Mouse (Mus musculus) CH12.LX (cell line): ENCODE data around the gene Fbxo7. TPM values are rescaled to one million over a fixed set of nuclear protein-coding genes. Genes with fewer than 3 reads are reported as not detected.

Experiments
- DNase-seq: peaks from one replicate; pipeline ENCODE4 v3.0.0-alpha.2; 2013; ENCODE audit errors: extremely low read depth
- H3K27ac ChIP-seq: 2 replicates; pipeline ENCODE4 v1.5.1; 2012; ENCODE audit warnings: low read depth, mild to moderate bottlenecking, control low read depth, moderate library complexity; ENCODE audit not compliant: insufficient read depth
- H3K27me3 ChIP-seq: replicated peaks from 2 replicates; pipeline ENCODE3; 2012; ENCODE audit warnings: inconsistent platforms
- H3K36me3 ChIP-seq, 2 experiments: replicated peaks in 1 of 2; 2 replicates each; pipeline versions ENCODE3 to v1.6.1; 2012; ENCODE audit warnings: inconsistent platforms in 1 of 2, low read length in 1 of 2, mild to moderate bottlenecking in 1 of 2, mixed read lengths in 1 of 2, moderate library complexity in 1 of 2; ENCODE audit not compliant: control insufficient read depth in 1 of 2, insufficient read depth in 1 of 2
- H3K4me1 ChIP-seq, 2 experiments: 2 replicates each; pipeline ENCODE4 v1.6.1; 2012; ENCODE audit warnings: inconsistent platforms in 1 of 2, moderate library complexity in 1 of 2; ENCODE audit not compliant: insufficient read depth in 2 of 2, control insufficient read depth in 1 of 2
- H3K4me2 ChIP-seq: 2 replicates; pipeline ENCODE4 v1.6.1; 2012; ENCODE audit warnings: low read depth, mild to moderate bottlenecking, control low read depth; ENCODE audit not compliant: poor library complexity, insufficient read depth, severe bottlenecking
- H3K4me3 ChIP-seq, 3 experiments: fragments of 150-350 bp in 1 of 3; sonication (generic) in 1 of 3; replicated peaks in 1 of 3; 2 replicates each; pipeline versions ENCODE3 to v1.5.1; 2011 to 2012; ENCODE audit warnings: low read depth in 2 of 3, low read length in 2 of 3, mild to moderate bottlenecking in 2 of 3, moderate library complexity in 2 of 3, control low read depth in 1 of 3, improper control_type of control experiment in 1 of 3, inconsistent platforms in 1 of 3, mixed read lengths in 1 of 3; ENCODE audit not compliant: poor library complexity in 1 of 3
- H3K79me2 ChIP-seq: replicated peaks from 2 replicates; pipeline ENCODE4 v1.6.1; 2012; ENCODE audit warnings: mild to moderate bottlenecking, moderate library complexity; ENCODE audit not compliant: control insufficient read depth, poor library complexity, insufficient read depth, severe bottlenecking; ENCODE audit errors: extremely low read depth
- H3K9ac ChIP-seq: 2 replicates; pipeline ENCODE4 v1.6.1; 2012; ENCODE audit warnings: low read depth, mild to moderate bottlenecking, control low read depth, moderate library complexity; ENCODE audit not compliant: insufficient read depth
- H3K9me3 ChIP-seq: replicated peaks from 2 replicates; pipeline ENCODE3; 2012; ENCODE audit warnings: low read length, inconsistent platforms, mixed read lengths
- BHLHE40 ChIP-seq: IDR thresholded peaks from 2 replicates; pipeline ENCODE4 v1.6.1; 2011; ENCODE audit warnings: mild to moderate bottlenecking, low read depth, low read length, improper control_type of control experiment
- CHD2 ChIP-seq: IDR thresholded peaks from 2 replicates; pipeline ENCODE4 v1.6.1; 2011; ENCODE audit warnings: low read length, improper control_type of control experiment
- E2F4 ChIP-seq: IDR thresholded peaks from 2 replicates; pipeline ENCODE4 v1.6.1; 2011; ENCODE audit warnings: low read depth, low read length, improper control_type of control experiment; ENCODE audit not compliant: insufficient replicate concordance
- EP300 ChIP-seq: IDR thresholded peaks from 2 replicates; pipeline ENCODE4 v1.6.1; 2011; ENCODE audit warnings: low read length, improper control_type of control experiment
- ETS1 ChIP-seq: conservative IDR thresholded peaks from 2 replicates; pipeline ENCODE4 v1.6.1; 2012; ENCODE audit warnings: low read depth, mild to moderate bottlenecking, inconsistent platforms, low read length, improper control_type of control experiment, moderate library complexity
- GABPA ChIP-seq: IDR thresholded peaks from 2 replicates; pipeline ENCODE4 v1.6.1; 2012; ENCODE audit warnings: low read depth, low read length, improper control_type of control experiment, inconsistent platforms; ENCODE audit not compliant: insufficient replicate concordance
- HCFC1 ChIP-seq: IDR thresholded peaks from 2 replicates; pipeline ENCODE4 v1.6.1; 2012; ENCODE audit warnings: low read depth, mild to moderate bottlenecking, inconsistent platforms, low read length, improper control_type of control experiment
- IRF4 ChIP-seq: IDR thresholded peaks from 2 replicates; pipeline ENCODE4 v1.6.1; 2014; ENCODE audit warnings: low read depth, mild to moderate bottlenecking, inconsistent platforms, low read length, improper control_type of control experiment
- KAT2A ChIP-seq: IDR thresholded peaks from 2 replicates; pipeline ENCODE4 v1.6.1; 2012; ENCODE audit warnings: low read length, improper control_type of control experiment, inconsistent platforms; ENCODE audit not compliant: insufficient replicate concordance
- MAZ ChIP-seq: IDR thresholded peaks from 2 replicates; pipeline ENCODE4 v1.6.1; 2012; ENCODE audit warnings: low read depth, mild to moderate bottlenecking, inconsistent platforms, low read length, improper control_type of control experiment, moderate library complexity
- MXI1 ChIP-seq: IDR thresholded peaks from 2 replicates; pipeline ENCODE4 v1.6.1; 2011; ENCODE audit warnings: mild to moderate bottlenecking, low read depth, low read length, improper control_type of control experiment
- PAX5 ChIP-seq: IDR thresholded peaks from 2 replicates; pipeline ENCODE4 v1.6.1; 2012; ENCODE audit warnings: low read length, inconsistent platforms, mixed read lengths
- POLR2A ChIP-seq: IDR thresholded peaks from 2 replicates; pipeline ENCODE4 v1.6.1; 2011; ENCODE audit warnings: low read depth, mild to moderate bottlenecking, improper control_type of control experiment, low read length
- POLR2AphosphoS2 ChIP-seq: IDR thresholded peaks from 2 replicates; pipeline ENCODE4 v1.6.1; 2011; ENCODE audit warnings: low read depth, low read length, improper control_type of control experiment
- RAD21 ChIP-seq: IDR thresholded peaks from 2 replicates; pipeline ENCODE4 v1.6.1; 2011; ENCODE audit warnings: low read depth, mild to moderate bottlenecking, low read length, improper control_type of control experiment, moderate library complexity
- RCOR1 ChIP-seq: conservative IDR thresholded peaks from 2 replicates; pipeline ENCODE4 v1.6.1; 2012; ENCODE audit warnings: low read depth, mild to moderate bottlenecking, inconsistent platforms, low read length, improper control_type of control experiment
- SMC3 ChIP-seq: IDR thresholded peaks from 2 replicates; pipeline ENCODE4 v1.6.1; 2011; ENCODE audit warnings: low read depth, low read length, improper control_type of control experiment
- USF2 ChIP-seq: conservative IDR thresholded peaks from 2 replicates; pipeline ENCODE4 v1.6.1; 2011; ENCODE audit warnings: low read depth, low read length, improper control_type of control experiment
- ZKSCAN1 ChIP-seq: IDR thresholded peaks from 2 replicates; pipeline ENCODE4 v1.6.1; 2012; ENCODE audit warnings: low read depth, inconsistent platforms, low read length, improper control_type of control experiment, borderline replicate concordance
- ZNF384 ChIP-seq: IDR thresholded peaks from 2 replicates; pipeline ENCODE4 v1.6.1; 2012; ENCODE audit warnings: low read depth, low read length, improper control_type of control experiment, inconsistent platforms
- dilution Hi-C: fragments of 300-500 bp; cut with MboI; formaldehyde crosslinking; loops from 2 replicates; pipeline ENCODE4 v1.14.3; 2020; ENCODE audit warnings: low sequenced_read_pairs; ENCODE audit not compliant: extremely low pct_unique_long_range_greater_than_20kb, extremely low pct_ligation_motif_present
- in situ Hi-C: fragments of 300-500 bp; cut with MboI; formaldehyde crosslinking; loops from 3 replicates; pipeline ENCODE4 v1.14.3; 2019; ENCODE audit warnings: low sequenced_read_pairs, low pct_ligation_motif_present, low pct_unique_long_range_greater_than_20kb, mixed read lengths
- polyA plus RNA-seq: library from polyadenylated mRNA; unstranded; fragments of >175 nt; gene quantifications from 2 replicates; pipeline ENCODE4 v1.2.1, GENCODE M21; 2012; ENCODE audit warnings: low read depth; ENCODE audit not compliant: insufficient read length
- total RNA-seq, 2 experiments: library from RNA; depleted of rRNA; stranded (reverse); fragments of 300-350 nt in 1 of 2; fragments of >200 nt in 1 of 2; gene quantifications; 2 replicates each; pipeline ENCODE4 v1.2.3; 2012 to 2014

The Fbxo7 gene
- total and polyA plus RNA-seq, 3 experiments = 13.1 to 18.7 (median 18.3) TPM

DNA sequence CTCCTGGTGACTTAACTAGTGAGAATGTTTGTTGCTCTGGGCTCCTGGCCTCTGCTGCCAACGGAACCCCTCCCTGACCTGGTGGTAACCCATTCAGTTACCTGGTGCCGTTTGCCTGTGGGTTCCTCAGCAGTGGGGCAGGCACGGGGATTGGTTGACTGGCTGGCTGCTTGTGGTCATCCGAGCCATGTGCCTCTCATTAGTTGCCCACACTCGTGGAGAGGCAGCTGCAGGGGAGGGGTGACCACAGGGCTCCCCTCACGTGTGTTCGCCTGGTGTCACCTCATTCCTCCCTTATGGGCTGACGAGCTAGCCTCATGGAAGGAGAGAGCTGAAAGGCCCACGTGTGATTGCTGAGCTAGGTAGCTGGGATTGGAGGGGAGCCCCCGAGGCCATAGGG, 46.1 kb downstream of the Fbxo7 start:
- no peak for TF ChIP-seq POLR2AphosphoS2
- TF ChIP-seq RAD21 = no peak
- TF ChIP-seq IRF4 = no peak
- no peak for TF ChIP-seq HCFC1
- no peak for TF ChIP-seq CHD2
- no peak for TF ChIP-seq ZNF384
- TF ChIP-seq USF2 = no peak
- TF ChIP-seq MAZ = no peak
- no peak for TF ChIP-seq GABPA
- TF ChIP-seq MXI1 = no peak
- TF ChIP-seq PAX5 = no peak
- no peak for TF ChIP-seq SMC3
- no peaks in the 10 kb centered on the region for H3K79me2 ChIP-seq
- no peaks in the 10 kb centered on the region for H3K4me1 ChIP-seq
- H3K9me3 ChIP-seq = no peaks in the 10 kb centered on the region
- H3K9ac ChIP-seq = no peak overlapping the region
- H3K4me3 ChIP-seq = no peak overlapping the region
- in situ Hi-C loops = no loop called here
- no peak overlapping the region for H3K4me2 ChIP-seq
- DNase-seq = no peak
- dilution Hi-C loops = no loop called here
- H3K36me3 ChIP-seq = peaks cover 0 to 2% of the 10 kb centered on the region in 2 experiments
- no peak overlapping the region for H3K27ac ChIP-seq
- no peaks in the 10 kb centered on the region for H3K27me3 ChIP-seq

- dilution Hi-C loops = no loop called here
- Histone ChIP-seq H3K79me2 (no peaks in the 10 kb centered on the region), H3K4me1 (no peaks in the 10 kb centered on the region), H3K36me3 (peaks cover 0 to 2% of the 10 kb centered on the region in 2 experiments), H3K27ac (no peak overlapping the region), H3K4me3 (no peak overlapping the region), H3K4me2 (no peak overlapping the region), H3K27me3 (no peaks in the 10 kb centered on the region), H3K9me3 (peaks cover 8% of the 10 kb centered on the region), H3K9ac (no peak overlapping the region)
- TF ChIP-seq KAT2A (no peak), POLR2A (no peak), CHD2 (no peak), RAD21 (no peak), EP300 (no peak), ZKSCAN1 (no peak), IRF4 (no peak), BHLHE40 (no peak), POLR2AphosphoS2 (no peak), E2F4 (no peak), ZNF384 (no peak), ETS1 (no peak), PAX5 (no peak), MXI1 (no peak), RCOR1 (no peak)
- no peak for DNase-seq
- in situ Hi-C loops = no loop called here
These were observed 47.6 kb downstream of the Fbxo7 start for GRCm38 (mm10) chr10:86069341-86069740.
